Mouse (Mus musculus): ENCODE measurements at regions not wholly inside any gene's neighbourhood (a gene's known extent, or its start where the extent isn't known, plus 50 kb on each side); places are given as distances from the start of the nearest gene placed in this dataset.

- no peak for TF ChIP-seq CTCF (IDR thresholded peaks at IDR 0.05; ENCODE audit: control insufficient read depth, insufficient read depth, insufficient replicate concordance, low read depth, low read length)
- no peak for TF ChIP-seq POLR2A (IDR thresholded peaks at IDR 0.05; ENCODE audit: control insufficient read depth, low read depth, low read length)
Measured at GRCm38 (mm10) chr1:125187091-125187490, 248.4 kb downstream of the Actr3 start.

Measured in testis, adult 2 months (tissue).